Mouse (Mus musculus) lung, postnatal 0 days (tissue): ENCODE data around the gene Rbm38.

Source experiments
- CTCF ChIP-seq: IDR thresholded peaks from 2 replicates; pipeline ENCODE4 v1.5.1; 2016; ENCODE audit warnings: antibody characterized with exemption, mild to moderate bottlenecking
- EP300 ChIP-seq: IDR thresholded peaks from 2 replicates; pipeline ENCODE4 v1.6.1; 2016; ENCODE audit warnings: antibody characterized with exemption, mild to moderate bottlenecking, control low read depth

DNA sequence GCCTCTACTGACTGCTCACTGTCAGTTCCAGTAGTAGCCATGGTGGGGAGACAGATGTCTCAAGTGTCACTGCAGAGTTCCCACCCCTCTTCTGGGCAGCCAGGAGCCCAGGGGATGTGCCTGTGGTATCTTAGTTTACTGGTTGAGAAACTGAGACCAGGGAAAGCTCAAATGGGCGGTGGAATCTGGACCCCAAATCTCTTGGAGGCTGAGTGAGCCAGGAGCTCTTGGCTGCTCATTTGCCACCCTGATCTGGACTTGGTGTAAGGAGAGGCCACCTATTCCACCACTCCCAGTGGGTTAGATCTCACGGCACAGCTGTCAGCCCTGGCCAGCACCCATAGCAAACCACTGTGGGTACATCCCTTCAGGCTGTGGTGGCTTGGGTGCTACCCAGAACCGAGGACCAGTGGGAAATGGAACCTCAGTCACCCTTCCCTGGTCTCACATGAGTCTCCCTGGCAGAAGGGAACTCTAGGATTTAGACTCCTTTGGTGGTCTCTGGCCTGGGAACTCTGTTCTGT is 8.3 kb downstream of the Rbm38 start:
- TF ChIP-seq EP300 (no peak), CTCF (no peak)
